Mouse (Mus musculus) embryonic facial prominence, embryonic 15.5 days (tissue): Measurements from ENCODE around the gene Trmo. TPM values are rescaled to one million over a fixed set of nuclear protein-coding genes. Genes with fewer than 3 reads are reported as not detected.

Source experiments
- ATAC-seq: fragments of 200-750 bp; cut with Nextera tagmentation; 2 replicates; pipeline ENCODE4 v1.8.0; 2017; ENCODE audit warnings: low read depth, moderate TSS enrichment; ENCODE audit not compliant: insufficient number of reproducible peaks, low FRiP score, low TSS enrichment
- H3K27ac ChIP-seq: fragments of 300-500 bp; sonication (generic); replicated peaks from 2 replicates; pipeline ENCODE4 v1.5.1; 2015; ENCODE audit warnings: mild to moderate bottlenecking, inconsistent platforms
- H3K27me3 ChIP-seq: fragments of 300-500 bp; sonication (generic); 2 replicates; pipeline ENCODE4 v1.6.1; 2015; ENCODE audit warnings: inconsistent platforms
- H3K36me3 ChIP-seq: fragments of 300-500 bp; sonication (generic); 2 replicates; pipeline ENCODE4 v1.6.1; 2015; ENCODE audit warnings: mild to moderate bottlenecking, inconsistent platforms
- H3K4me1 ChIP-seq: fragments of 300-500 bp; sonication (generic); 2 replicates; pipeline ENCODE4 v1.6.1; 2015; ENCODE audit warnings: inconsistent platforms
- H3K4me2 ChIP-seq: fragments of 300-500 bp; sonication (generic); replicated peaks from 2 replicates; pipeline ENCODE4 v1.6.1; 2015; ENCODE audit warnings: mild to moderate bottlenecking, inconsistent platforms
- H3K4me3 ChIP-seq: fragments of 300-500 bp; sonication (generic); replicated peaks from 2 replicates; pipeline ENCODE4 v1.5.1; 2015; ENCODE audit warnings: mild to moderate bottlenecking, inconsistent platforms
- H3K9ac ChIP-seq: fragments of 300-500 bp; sonication (generic); 2 replicates; pipeline ENCODE4 v1.6.1; 2015; ENCODE audit warnings: inconsistent platforms
- H3K9me3 ChIP-seq: fragments of 300-500 bp; sonication (generic); replicated peaks from 2 replicates; pipeline ENCODE4 v1.6.1; 2016; ENCODE audit warnings: inconsistent platforms
- WGBS: fragments of 180-500 bp; shearing (Covaris S2); methylation state at CpG from one replicate; pipeline ENCODE4 v1.1.7; 2015; 5-methylcytosine and 5-hydroxymethylcytosine counted together
- polyA plus RNA-seq: library from polyadenylated mRNA; unstranded; fragments of >200 nt; fragmentation: Nextera tagmentation; extraction: Ambion mirVana; gene quantifications from 2 replicates; pipeline ENCODE4 v1.2.1, GENCODE M21; 2015

The Trmo gene
- polyA plus RNA-seq, 1 experiment from 2014 or later = 9.2 TPM

DNA sequence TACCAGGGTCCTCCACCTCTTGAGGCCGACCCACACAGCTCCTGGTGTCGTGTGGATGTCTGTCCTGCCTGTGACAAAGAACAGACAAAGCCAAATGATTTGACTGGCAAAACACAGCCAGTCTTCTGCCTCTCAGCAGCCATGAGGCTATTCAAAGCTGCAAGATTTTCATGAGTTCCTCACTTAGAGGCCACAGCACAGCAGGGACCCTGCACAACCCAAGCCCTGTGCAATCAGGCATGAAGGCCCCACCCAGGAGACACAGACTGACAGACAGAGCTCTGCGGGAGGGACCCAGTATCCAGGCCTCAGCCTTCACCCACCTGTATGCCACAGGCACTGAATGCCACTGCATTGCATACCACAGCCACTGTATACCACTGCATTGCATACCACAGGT is 60.3 kb downstream of the Trmo start:
- Histone ChIP-seq H3K4me2 (no peak overlapping the region), H3K4me3 (no peak overlapping the region), H3K9ac (no peak overlapping the region), H3K36me3 (no peaks in the 10 kb centered on the region), H3K27ac (no peak overlapping the region), H3K9me3 (no peaks in the 10 kb centered on the region), H3K4me1 (no peaks in the 10 kb centered on the region), H3K27me3 (0 out of 2 replicates have a peak, but pooled peaks cover 7% of the 10 kb centered on the region)
- 62% methylated on average over 3 of the region's 3 CpGs for WGBS
- ATAC-seq = 0 out of 2 replicates have a peak, but pooled peaks have one; percentile 29

Other genes with a start within 250 kb of the Trmo start
- 22.9 and 25.0 TPM in 2 replicates for gene Xpa, start 193.1 kb downstream of the Trmo start, polyA plus RNA-seq
- gene Foxe1, start 45.8 kb downstream of the Trmo start, polyA plus RNA-seq = 1.9 and 2.1 TPM in 2 replicates
- gene Hemgn, start 24.1 kb upstream of the Trmo start, polyA plus RNA-seq = 0.68 and 1.0 TPM in 2 replicates
- 259 and 284 TPM in 2 replicates for gene Anp32b, start 61.5 kb upstream of the Trmo start, polyA plus RNA-seq
- 79.8 and 85.1 TPM in 2 replicates for gene Nans, start 99.8 kb upstream of the Trmo start, polyA plus RNA-seq
- gene Trim14, start 146.7 kb upstream of the Trmo start, polyA plus RNA-seq = 2.3 and 2.6 TPM in 2 replicates
- 4.9 and 6.8 TPM in 2 replicates for gene Coro2a, start 212.8 kb upstream of the Trmo start, polyA plus RNA-seq